Mouse (Mus musculus): ENCODE measurements around the gene Meiob.

Gene Meiob

GRCm38 (mm10) chr17:24803952-24804951, at the start of gene Meiob:
Meiob (plus strand) TSS chr17:24804289.
- peak; percentile 43 to 75 for DNase-seq (ENCODE audit: low spot score in 2 of 2)

GRCm38 (mm10) chr17:24757394-24757793, 46.7 kb upstream of the Meiob start:
- no peak for DNase-seq (ENCODE audit: low spot score in 2 of 2)

GRCm38 (mm10) chr17:24761121-24761520, 43.0 kb upstream of the Meiob start:
- no peak for DNase-seq (ENCODE audit: low spot score in 2 of 2)

GRCm38 (mm10) chr17:24765016-24765905, 38.8 kb upstream of the Meiob start:
- no peak for DNase-seq (ENCODE audit: low spot score in 2 of 2)

- no peak for DNase-seq (ENCODE audit: low spot score in 2 of 2)
These were observed 37.7 kb upstream of the Meiob start for GRCm38 (mm10) chr17:24766266-24766875.

- no peak for DNase-seq (ENCODE audit: low spot score in 2 of 2)
These were observed 34.9 kb upstream of the Meiob start for GRCm38 (mm10) chr17:24769146-24769545.

- DNase-seq (ENCODE audit: low spot score in 2 of 2) = no peak
These were observed 30.8 kb upstream of the Meiob start for GRCm38 (mm10) chr17:24773241-24773640.

GRCm38 (mm10) chr17:24775173-24775572, 28.9 kb upstream of the Meiob start:
- no peak for DNase-seq (ENCODE audit: low spot score in 2 of 2)

- DNase-seq (ENCODE audit: low spot score in 2 of 2) = no peak
These were observed 27.0 kb upstream of the Meiob start for GRCm38 (mm10) chr17:24777073-24777472.

GRCm38 (mm10) chr17:24780821-24781220, 23.3 kb upstream of the Meiob start:
- no peak for DNase-seq (ENCODE audit: low spot score in 2 of 2)

GRCm38 (mm10) chr17:24792190-24792589, 11.9 kb upstream of the Meiob start:
- no peak for DNase-seq (ENCODE audit: low spot score in 2 of 2)

- no peak for DNase-seq (ENCODE audit: low spot score in 2 of 2)
These were observed 9.3 kb upstream of the Meiob start for GRCm38 (mm10) chr17:24794791-24795190.

GRCm38 (mm10) chr17:24796969-24797368, 7.1 kb upstream of the Meiob start:
- no peak for DNase-seq (ENCODE audit: low spot score in 2 of 2)

GRCm38 (mm10) chr17:24798229-24798628, 5.9 kb upstream of the Meiob start:
- DNase-seq (ENCODE audit: low spot score in 2 of 2) = no peak

- DNase-seq (ENCODE audit: low spot score in 2 of 2) = no peak
These were observed 4.6 kb upstream of the Meiob start for GRCm38 (mm10) chr17:24799476-24799875.

GRCm38 (mm10) chr17:24800524-24800923, 3.6 kb upstream of the Meiob start:
- DNase-seq (ENCODE audit: low spot score in 2 of 2) = no peak

GRCm38 (mm10) chr17:24811211-24811610, 7.1 kb downstream of the Meiob start:
- DNase-seq (ENCODE audit: low spot score in 2 of 2) = no peak

GRCm38 (mm10) chr17:24812215-24812614, 8.1 kb downstream of the Meiob start:
- DNase-seq (ENCODE audit: low spot score in 2 of 2) = no peak

- no peak for DNase-seq (ENCODE audit: low spot score in 2 of 2)
These were observed 11.2 kb downstream of the Meiob start for GRCm38 (mm10) chr17:24815256-24815655.

GRCm38 (mm10) chr17:24817503-24817902, 13.4 kb downstream of the Meiob start:
- DNase-seq (ENCODE audit: low spot score in 2 of 2) = no peak

GRCm38 (mm10) chr17:24818172-24818571, 14.1 kb downstream of the Meiob start:
- no peak for DNase-seq (ENCODE audit: low spot score in 2 of 2)

GRCm38 (mm10) chr17:24819469-24819868, 15.4 kb downstream of the Meiob start:
- no peak for DNase-seq (ENCODE audit: low spot score in 2 of 2)
